Mouse (Mus musculus): ENCODE measurements around the gene Ss18l1. TPM values are rescaled to one million over a fixed set of nuclear protein-coding genes. Genes with fewer than 3 reads are reported as not detected.

The Ss18l1 gene
- polyA plus RNA-seq, 1 experiment from 2014 or later, result 2.6 TPM

DNA sequence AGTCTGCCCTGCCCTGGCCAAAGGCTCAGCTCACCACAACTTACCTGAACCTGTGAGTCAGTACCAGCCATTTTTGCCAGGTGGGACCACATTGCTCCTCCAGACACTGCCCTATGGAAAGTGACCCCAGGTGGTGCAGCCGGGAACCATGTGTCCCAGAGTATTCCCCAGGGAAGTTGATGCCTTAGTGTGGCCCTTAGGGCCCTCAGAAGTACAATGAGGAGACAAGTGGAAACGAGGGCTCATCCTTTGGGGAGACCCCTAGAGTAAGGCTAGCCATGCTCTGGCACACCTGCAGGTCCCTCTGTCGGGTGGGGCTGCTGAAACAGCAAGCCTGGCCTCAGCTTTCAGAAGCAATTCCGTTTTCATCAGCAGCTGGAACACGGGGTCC lies 44.3 kb downstream of the Ss18l1 start:
- WGBS, result 79% methylated on average over 5 of the region's 5 CpGs
- no peak overlapping the region for H3K4me3 ChIP-seq (ENCODE audit: low read depth, low read length)
- H3K27ac ChIP-seq (ENCODE audit: low read depth, low read length), result no peak overlapping the region
- H3K27me3 ChIP-seq (replicated peaks; ENCODE audit: control insufficient read depth, insufficient read depth, low read length), result no peaks in the 10 kb centered on the region
- ATAC-seq (replicated peaks; ENCODE audit: low FRiP score) (no peak), DNase-seq (ENCODE audit: low spot score) (no peak)
- H3K4me1 ChIP-seq (replicated peaks; ENCODE audit: control insufficient read depth, insufficient read depth, low read length), result no peaks in the 10 kb centered on the region; the same call in 1 of the 2 replicates
- no peak overlapping the region for H3K9ac ChIP-seq (ENCODE audit: low read depth, low read length)
- no peaks in the 10 kb centered on the region; the same call in 1 of the 2 replicates for H3K36me3 ChIP-seq (ENCODE audit: control insufficient read depth, insufficient read depth, low read length)
- no peak overlapping the region for H3K4me2 ChIP-seq
- H3K9me3 ChIP-seq (ENCODE audit: control insufficient read depth, low read length), result no peaks in the 10 kb centered on the region

DNA sequence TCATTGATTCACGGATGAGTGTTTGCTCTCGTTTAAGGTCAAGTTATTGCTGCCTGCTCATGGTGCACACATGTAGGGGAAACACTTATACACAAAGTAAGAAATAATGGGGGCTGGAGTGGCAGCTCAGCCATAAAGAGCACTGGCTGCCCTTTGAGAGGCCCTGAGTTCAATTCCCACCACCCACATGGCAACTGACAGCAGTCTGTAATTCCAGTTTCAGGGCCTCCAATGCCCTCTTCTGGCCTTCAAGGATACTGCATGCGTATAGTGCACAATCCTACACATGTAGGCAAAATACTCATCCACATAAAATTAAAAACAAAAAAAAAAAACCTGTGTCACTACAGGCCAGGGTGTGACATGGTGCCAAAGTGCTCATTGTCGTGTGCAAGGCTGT lies 45.2 kb downstream of the Ss18l1 start:
- ATAC-seq (replicated peaks; ENCODE audit: low FRiP score), result no peak
- no peaks in the 10 kb centered on the region; the same call in 1 of the 2 replicates for H3K4me1 ChIP-seq (replicated peaks; ENCODE audit: control insufficient read depth, insufficient read depth, low read length)

DNA sequence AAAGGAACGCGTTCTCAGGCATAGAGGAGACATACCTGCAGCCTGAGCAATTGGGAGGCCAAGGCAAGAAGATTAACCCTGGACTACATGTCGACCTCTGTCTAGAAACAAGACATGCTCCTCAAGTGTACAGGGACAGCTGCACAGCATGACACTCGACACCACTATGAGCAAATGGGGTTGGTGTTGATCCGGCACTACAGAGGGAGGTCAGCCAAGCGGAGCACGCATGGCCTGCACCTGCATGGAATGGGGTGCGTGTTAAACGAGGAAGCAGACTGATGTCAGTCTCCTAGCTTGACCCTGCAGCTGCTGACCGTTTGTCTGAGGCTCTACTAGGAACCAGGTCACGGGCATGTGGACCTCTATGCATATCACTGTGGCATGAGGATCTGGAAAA lies 48.0 kb downstream of the Ss18l1 start:
- Histone ChIP-seq H3K4me3 (ENCODE audit: low read depth, low read length) (no peak overlapping the region), H3K9me3 (ENCODE audit: control insufficient read depth, low read length) (no peaks in the 10 kb centered on the region), H3K4me1 (replicated peaks; ENCODE audit: control insufficient read depth, insufficient read depth, low read length) (no peaks in the 10 kb centered on the region), H3K36me3 (ENCODE audit: control insufficient read depth, insufficient read depth, low read length) (no peaks in the 10 kb centered on the region; the same call in 1 of the 2 replicates), H3K4me2 (no peak overlapping the region), H3K27ac (ENCODE audit: low read depth, low read length) (no peak overlapping the region), H3K9ac (ENCODE audit: low read depth, low read length) (no peak overlapping the region), H3K27me3 (replicated peaks; ENCODE audit: control insufficient read depth, insufficient read depth, low read length) (no peaks in the 10 kb centered on the region)
- ATAC-seq (replicated peaks; ENCODE audit: low FRiP score) (no peak), DNase-seq (ENCODE audit: low spot score) (no peak)
- 71% methylated on average over 11 of the region's 11 CpGs for WGBS

More for the DNA sequence above, 45.2 kb downstream of the Ss18l1 start:
- Histone ChIP-seq H3K9ac (ENCODE audit: low read depth, low read length) (no peak overlapping the region), H3K36me3 (ENCODE audit: control insufficient read depth, insufficient read depth, low read length) (no peaks in the 10 kb centered on the region; the same call in 1 of the 2 replicates), H3K27me3 (replicated peaks; ENCODE audit: control insufficient read depth, insufficient read depth, low read length) (no peaks in the 10 kb centered on the region), H3K4me3 (ENCODE audit: low read depth, low read length) (no peak overlapping the region), H3K27ac (ENCODE audit: low read depth, low read length) (no peak overlapping the region), H3K4me2 (no peak overlapping the region), H3K9me3 (ENCODE audit: control insufficient read depth, low read length) (no peaks in the 10 kb centered on the region)
- no peak for DNase-seq (ENCODE audit: low spot score)
- 89% methylated on average over 4 of the region's 4 CpGs for WGBS

DNA sequence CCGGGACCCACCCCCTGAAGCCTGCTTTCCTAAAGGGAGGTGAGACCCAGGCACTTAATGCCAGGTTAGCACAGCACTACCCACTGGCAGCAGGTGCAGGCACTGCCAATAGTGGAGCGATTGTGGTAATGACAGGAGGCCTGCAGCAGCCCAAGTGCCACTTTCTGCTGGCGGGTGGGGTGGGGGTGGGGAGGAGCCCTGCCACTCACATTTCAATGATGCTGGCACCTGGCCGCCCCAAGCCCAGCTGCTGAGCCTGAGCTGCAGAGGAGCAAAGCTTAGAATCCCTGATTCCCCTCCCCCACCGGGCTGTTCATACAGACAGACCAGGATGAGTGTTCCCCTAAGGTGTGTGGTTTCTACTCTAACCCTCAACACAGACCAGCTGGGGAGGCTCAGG lies 53.4 kb downstream of the Ss18l1 start:
- no peak for DNase-seq (ENCODE audit: low spot score)
- H3K9me3 ChIP-seq (ENCODE audit: control insufficient read depth, low read length), result no peaks in the 10 kb centered on the region
- ATAC-seq (replicated peaks; ENCODE audit: low FRiP score), result no peak
- no peak overlapping the region for H3K4me3 ChIP-seq (ENCODE audit: low read depth, low read length)
- H3K4me1 ChIP-seq (replicated peaks; ENCODE audit: control insufficient read depth, insufficient read depth, low read length), result peaks cover 4% of the 10 kb centered on the region; the same call in 1 of the 2 replicates
- H3K4me2 ChIP-seq, result no peak overlapping the region
- no peaks in the 10 kb centered on the region for H3K36me3 ChIP-seq (ENCODE audit: control insufficient read depth, insufficient read depth, low read length)
- no peak overlapping the region for H3K27ac ChIP-seq (ENCODE audit: low read depth, low read length)
- no peak overlapping the region for H3K9ac ChIP-seq (ENCODE audit: low read depth, low read length)
- 41% methylated on average over 5 of the region's 5 CpGs for WGBS
- H3K27me3 ChIP-seq (replicated peaks; ENCODE audit: control insufficient read depth, insufficient read depth, low read length), result peaks cover 36% of the 10 kb centered on the region

DNA sequence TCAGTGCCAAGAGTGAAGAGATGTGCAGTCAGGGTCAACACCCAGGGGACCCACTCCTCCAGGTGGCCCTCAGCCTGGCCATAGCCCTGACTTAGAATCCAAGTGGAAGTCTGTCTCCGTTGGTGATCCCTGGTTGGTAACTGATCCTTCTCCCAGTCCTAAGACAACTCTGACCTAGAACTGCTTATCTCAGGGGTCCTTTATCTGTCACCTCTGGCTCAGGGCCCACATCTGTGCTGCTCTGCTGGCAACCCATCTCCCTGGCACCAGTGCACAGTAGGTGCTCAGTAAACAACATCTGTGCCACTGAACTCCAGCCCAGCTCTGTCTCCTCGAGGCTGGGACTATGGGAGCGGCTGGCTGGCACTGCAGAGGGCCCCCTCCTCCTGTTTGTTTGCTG lies 55.3 kb downstream of the Ss18l1 start:
- 37% methylated on average over 3 of the region's 3 CpGs for WGBS
- DNase-seq (ENCODE audit: low spot score), result no peak
- H3K9ac ChIP-seq (ENCODE audit: low read depth, low read length), result no peak overlapping the region
- H3K4me1 ChIP-seq (replicated peaks; ENCODE audit: control insufficient read depth, insufficient read depth, low read length), result peaks cover 4% of the 10 kb centered on the region; the same call in 1 of the 2 replicates
- H3K4me2 ChIP-seq, result no peak overlapping the region
- H3K9me3 ChIP-seq (ENCODE audit: control insufficient read depth, low read length), result no peaks in the 10 kb centered on the region
- no peak overlapping the region for H3K27ac ChIP-seq (ENCODE audit: low read depth, low read length)
- H3K36me3 ChIP-seq (ENCODE audit: control insufficient read depth, insufficient read depth, low read length), result no peaks in the 10 kb centered on the region
- peaks cover 55% of the 10 kb centered on the region for H3K27me3 ChIP-seq (replicated peaks; ENCODE audit: control insufficient read depth, insufficient read depth, low read length)
- H3K4me3 ChIP-seq (ENCODE audit: low read depth, low read length), result no peak overlapping the region
- ATAC-seq (replicated peaks; ENCODE audit: low FRiP score), result no peak

DNA sequence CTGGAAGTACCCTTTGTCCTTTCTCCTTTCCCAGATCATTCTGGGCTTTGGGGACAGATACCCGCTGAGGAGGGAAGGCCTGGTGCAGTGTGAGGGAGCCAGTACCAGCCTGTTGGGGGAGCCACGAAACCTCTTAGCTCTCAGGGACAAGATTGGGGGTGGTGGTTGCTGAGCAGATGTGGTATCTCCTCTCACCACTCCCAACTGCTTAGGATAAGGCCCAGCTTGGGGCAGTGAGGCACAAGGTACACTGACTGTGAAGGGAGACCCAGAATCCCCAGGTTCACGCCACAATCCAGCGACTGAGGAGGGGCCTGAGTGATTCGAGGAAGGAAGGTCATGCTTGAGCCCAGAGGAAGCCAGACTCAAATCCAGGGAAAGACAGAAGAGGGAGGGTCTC lies 55.9 kb downstream of the Ss18l1 start:
- H3K27ac ChIP-seq (ENCODE audit: low read depth, low read length), result no peak overlapping the region
- no peak overlapping the region for H3K4me2 ChIP-seq
- H3K9ac ChIP-seq (ENCODE audit: low read depth, low read length), result no peak overlapping the region
- peaks cover 4% of the 10 kb centered on the region; the same call in 1 of the 2 replicates for H3K4me1 ChIP-seq (replicated peaks; ENCODE audit: control insufficient read depth, insufficient read depth, low read length)
- peak; percentile 74 for ATAC-seq (replicated peaks; ENCODE audit: low FRiP score)
- 21% methylated on average over 5 of the region's 5 CpGs for WGBS
- peaks cover 61% of the 10 kb centered on the region for H3K27me3 ChIP-seq (replicated peaks; ENCODE audit: control insufficient read depth, insufficient read depth, low read length)
- no peaks in the 10 kb centered on the region for H3K36me3 ChIP-seq (ENCODE audit: control insufficient read depth, insufficient read depth, low read length)
- no peak overlapping the region for H3K4me3 ChIP-seq (ENCODE audit: low read depth, low read length)
- no peaks in the 10 kb centered on the region for H3K9me3 ChIP-seq (ENCODE audit: control insufficient read depth, low read length)
- no peak for DNase-seq (ENCODE audit: low spot score)

DNA sequence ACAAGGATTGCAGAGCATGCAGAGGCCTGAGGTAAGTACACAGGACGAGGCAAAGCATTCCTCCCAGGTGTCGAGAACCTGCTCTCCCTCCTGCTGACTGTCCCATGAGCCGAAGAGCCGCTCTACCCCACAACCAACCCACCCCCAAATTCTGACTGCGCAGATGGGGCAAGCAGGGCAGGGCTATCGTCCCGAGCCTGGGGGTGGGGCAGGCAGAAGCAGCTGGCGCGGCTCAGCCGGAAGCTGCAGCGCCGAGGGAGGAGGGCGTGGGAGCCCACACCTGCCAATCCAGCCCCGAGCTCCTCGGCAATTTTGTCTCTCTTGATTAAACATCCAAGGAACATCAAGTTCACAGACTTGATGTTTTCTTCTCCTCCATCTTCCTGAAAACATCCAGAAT lies 57.2 kb downstream of the Ss18l1 start:
- DNase-seq (ENCODE audit: low spot score), result no peak
- no peak overlapping the region for H3K9ac ChIP-seq (ENCODE audit: low read depth, low read length)
- WGBS, result 9% methylated on average over 15 of the region's 15 CpGs
- H3K4me3 ChIP-seq (ENCODE audit: low read depth, low read length), result no peak overlapping the region
- ATAC-seq (replicated peaks; ENCODE audit: low FRiP score), result no peak
- H3K9me3 ChIP-seq (ENCODE audit: control insufficient read depth, low read length), result no peaks in the 10 kb centered on the region
- no peak overlapping the region for H3K27ac ChIP-seq (ENCODE audit: low read depth, low read length)
- peaks cover 11% of the 10 kb centered on the region for H3K4me1 ChIP-seq (replicated peaks; ENCODE audit: control insufficient read depth, insufficient read depth, low read length)
- H3K27me3 ChIP-seq (replicated peaks; ENCODE audit: control insufficient read depth, insufficient read depth, low read length), result peaks cover 74% of the 10 kb centered on the region
- no peaks in the 10 kb centered on the region for H3K36me3 ChIP-seq (ENCODE audit: control insufficient read depth, insufficient read depth, low read length)
- H3K4me2 ChIP-seq, result no peak overlapping the region

DNA sequence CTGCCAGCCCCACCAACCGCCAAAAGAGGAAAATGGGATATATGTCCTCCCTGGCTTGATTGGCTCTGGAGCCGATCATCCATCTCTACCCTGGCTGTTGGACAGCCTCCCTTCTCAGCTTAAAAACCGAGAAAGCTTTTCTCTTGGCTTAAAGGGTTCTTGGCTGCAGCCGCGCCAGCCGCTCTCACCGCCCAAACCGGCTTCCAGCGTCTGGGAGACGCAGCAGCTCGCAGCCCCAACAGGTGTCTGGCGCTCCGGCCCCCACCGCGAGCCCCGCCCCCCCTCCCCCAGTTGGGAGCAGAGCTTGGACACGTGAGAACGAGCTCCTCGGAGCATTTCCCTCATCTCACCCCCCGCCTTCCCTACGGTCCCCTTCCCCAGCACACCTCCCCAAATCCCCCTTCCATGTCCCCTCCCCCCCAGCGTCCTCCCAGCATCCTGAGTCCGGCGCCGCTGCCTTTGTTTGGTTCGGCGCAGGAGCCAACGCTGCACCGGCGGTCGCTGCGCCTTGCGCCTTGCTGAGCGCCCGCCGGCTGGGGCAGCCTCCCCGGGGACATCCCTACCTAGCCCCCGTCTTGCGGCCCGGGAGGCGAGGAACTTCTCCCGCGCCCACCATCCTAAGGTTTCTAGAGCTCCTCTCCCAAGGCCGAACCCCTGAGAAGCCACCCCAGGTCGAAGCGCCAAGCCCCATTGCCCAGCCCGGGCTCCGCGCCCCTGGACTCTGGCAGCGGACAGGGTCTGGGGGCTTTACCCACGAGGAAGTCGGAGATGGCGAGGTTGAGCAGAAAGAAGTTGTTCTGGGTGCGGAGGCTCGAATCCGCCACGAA lies 61.1 kb downstream of the Ss18l1 start:
- DNase-seq (ENCODE audit: low spot score), result no peak

More for the DNA sequence above, 61.1 kb downstream of the Ss18l1 start:
- Histone ChIP-seq H3K4me1 (replicated peaks; ENCODE audit: control insufficient read depth, insufficient read depth, low read length) (peaks cover 7% of the 10 kb centered on the region), H3K9ac (ENCODE audit: low read depth, low read length) (no peak overlapping the region), H3K4me3 (ENCODE audit: low read depth, low read length) (peak overlapping the region; percentile 55), H3K9me3 (ENCODE audit: control insufficient read depth, low read length) (no peaks in the 10 kb centered on the region), H3K27ac (ENCODE audit: low read depth, low read length) (no peak overlapping the region), H3K36me3 (ENCODE audit: control insufficient read depth, insufficient read depth, low read length) (no peaks in the 10 kb centered on the region), H3K4me2 (peak overlapping the region; percentile 91), H3K27me3 (replicated peaks; ENCODE audit: control insufficient read depth, insufficient read depth, low read length) (peaks cover 79% of the 10 kb centered on the region)
- ATAC-seq (replicated peaks; ENCODE audit: low FRiP score), result no peak
- 4% methylated on average over 57 of the region's 57 CpGs for WGBS

Measured in liver, embryonic 11.5 days (tissue).